Mouse (Mus musculus) adrenal gland, adult 18-20 months (tissue): Measurements from ENCODE around the gene Gorasp1. TPM values are rescaled to one million over a fixed set of nuclear protein-coding genes. Genes with fewer than 3 reads are reported as not detected.

Experiments used
- total RNA-seq, 2 experiments: library from RNA; stranded (reverse); gene quantifications; 1 replicate in 1 of 2; 2 replicates in 1 of 2; pipeline ENCODE4 v1.2.3; 2021

The Gorasp1 gene
- total RNA-seq, 2 experiments from 2014 or later, result 20.7 to 23.0 TPM

Other genes with a start within 250 kb of the Gorasp1 start
- gene Scn10a, start 218.2 kb downstream of the Gorasp1 start, total RNA-seq, result not detected
- gene Scn11a, start 112.1 kb downstream of the Gorasp1 start, total RNA-seq, result not detected
- gene Wdr48, start 42.7 kb downstream of the Gorasp1 start, total RNA-seq, result 10 to 100 TPM; 46.5 to 52.9 TPM
- gene Ttc21a, start within 50 bp of the Gorasp1 start, total RNA-seq, result under 1 TPM in 1 of 2 experiments, not detected in 1; 0.43 TPM
- gene Csrnp1, start 47.1 kb upstream of the Gorasp1 start, total RNA-seq, result 10 to 100 TPM; 13.8 to 19.3 TPM
- gene Xirp1, start 86.0 kb upstream of the Gorasp1 start, total RNA-seq, result under 1 TPM in 1 of 2 experiments, not detected in 1; 0.80 TPM
- gene Cx3cr1, start 132.3 kb upstream of the Gorasp1 start, total RNA-seq, result 1 to 10 TPM; 2.8 to 3.4 TPM
- gene Ccr8, start 154.5 kb upstream of the Gorasp1 start, total RNA-seq, result not detected
- gene Slc25a38, start 172.8 kb upstream of the Gorasp1 start, total RNA-seq, result 10 to 100 TPM; 27.3 to 30.0 TPM
- gene Rpsa, start 190.1 kb upstream of the Gorasp1 start, total RNA-seq, result 100 to 1,000 TPM; 726 to 738 TPM
- not detected for gene Mobp, start 212.1 kb upstream of the Gorasp1 start, total RNA-seq